Mouse (Mus musculus): ENCODE measurements around the gene Slx1b.

GRCm38 (mm10) chr7:126644914-126645313 lies 50.7 kb downstream of the Slx1b start:
- no peak for TF ChIP-seq CTCF (IDR thresholded peaks at IDR 0.05; ENCODE audit: borderline replicate concordance, extremely low read depth, insufficient read depth, insufficient read length)
- TF ChIP-seq POLR2A (IDR thresholded peaks at IDR 0.05; ENCODE audit: borderline replicate concordance, extremely low read depth, insufficient read depth, insufficient read length, poor library complexity, severe bottlenecking) = no peak
